Mouse (Mus musculus) forebrain, embryonic 14.5 days (tissue): ENCODE results near the gene Ccdc62. TPM values are rescaled to one million over a fixed set of nuclear protein-coding genes. Genes with fewer than 3 reads are reported as not detected.

Experiments
- ATAC-seq: fragments of 200-750 bp; cut with Nextera tagmentation; 2 replicates; pipeline ENCODE4 v1.8.0; 2017; ENCODE audit warnings: mild to moderate bottlenecking, moderate library complexity
- DNase-seq: peaks from one replicate; pipeline ENCODE4 v3.0.0-alpha.2; 2015; ENCODE audit warnings: low spot score
- H3K27ac ChIP-seq: fragments of 300-500 bp; sonication (generic); 2 replicates; pipeline ENCODE4 v1.5.1; 2014; ENCODE audit warnings: low read depth, mild to moderate bottlenecking, control low read depth, low read length, moderate library complexity
- H3K27me3 ChIP-seq: fragments of 300-500 bp; sonication (generic); replicated peaks from 2 replicates; pipeline ENCODE4 v1.6.1; 2014; ENCODE audit warnings: low read length, control low read depth, mixed read lengths; ENCODE audit not compliant: control insufficient read depth, insufficient read depth
- H3K36me3 ChIP-seq: fragments of 300-500 bp; sonication (generic); 2 replicates; pipeline ENCODE4 v1.6.1; 2014; ENCODE audit warnings: low read length, control low read depth; ENCODE audit not compliant: control insufficient read depth, insufficient read depth
- H3K4me1 ChIP-seq: fragments of 300-500 bp; sonication (generic); 2 replicates; pipeline ENCODE4 v1.6.1; 2014; ENCODE audit warnings: antibody characterized with exemption, low read length, control low read depth; ENCODE audit not compliant: control insufficient read depth, insufficient read depth
- H3K4me2 ChIP-seq: fragments of 300-500 bp; sonication (generic); 2 replicates; pipeline ENCODE4 v1.6.1; 2014; ENCODE audit warnings: mild to moderate bottlenecking, control low read depth, low read length
- H3K4me3 ChIP-seq: fragments of 300-500 bp; sonication (generic); 2 replicates; pipeline ENCODE4 v1.5.1; 2014; ENCODE audit warnings: low read depth, low read length, control low read depth
- H3K9ac ChIP-seq: fragments of 300-500 bp; sonication (generic); 2 replicates; pipeline ENCODE4 v1.6.1; 2014; ENCODE audit warnings: mild to moderate bottlenecking, low read length, control low read depth, moderate library complexity
- H3K9me3 ChIP-seq: fragments of 300-500 bp; sonication (generic); replicated peaks from 2 replicates; pipeline ENCODE4 v1.6.1; 2016; ENCODE audit warnings: low read length, control low read depth, mixed read lengths; ENCODE audit not compliant: control insufficient read depth
- WGBS: fragments of 180-500 bp; shearing (Covaris S2); extraction: QIAGEN DNeasy Blood & Tissue Kit; methylation state at CpG from one replicate; pipeline ENCODE4 v1.1.7; 2014; 5-methylcytosine and 5-hydroxymethylcytosine counted together
- polyA plus RNA-seq: library from polyadenylated mRNA; unstranded; fragments of >200 nt; fragmentation: Nextera tagmentation; extraction: Ambion mirVana; gene quantifications from 2 replicates; pipeline ENCODE4 v1.2.1, GENCODE M21; 2014

Ccdc62 gene
- polyA plus RNA-seq, 1 experiment from 2014 or later = 5.3 TPM

DNA sequence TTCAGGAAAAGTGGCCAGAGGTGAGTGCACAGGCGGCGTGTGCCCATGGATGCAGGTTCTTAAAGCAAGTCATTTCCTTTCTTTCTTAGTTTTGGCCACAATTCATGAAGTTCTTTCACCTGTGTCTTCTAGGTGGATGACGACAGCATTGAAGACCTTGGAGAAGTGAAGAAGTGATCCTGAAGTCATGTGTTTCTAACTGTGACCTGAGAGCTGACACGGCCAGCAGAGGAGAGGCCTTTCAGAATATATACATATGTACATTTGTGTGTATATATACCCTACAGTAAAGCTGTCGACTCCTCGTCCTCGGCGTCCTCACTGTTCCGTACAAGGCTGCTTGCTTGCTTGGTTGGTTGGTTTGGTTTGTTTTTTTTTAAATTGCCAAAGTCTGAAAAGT, 3.4 kb upstream of the Ccdc62 start, which contains the start of gene Gm43518:
TSS of gene Gm43518 (plus strand) at position 301 of the 400 bp plus-strand sequence.
- DNase-seq = no peak
- Histone ChIP-seq H3K9me3 (no peaks in the 10 kb centered on the region), H3K27ac (no peak within 1 kb of the TSS), H3K4me3 (no peak within 1 kb of the TSS), H3K4me1 (peaks cover 4% of the 10 kb centered on the region), H3K27me3 (no peaks in the 10 kb centered on the region), H3K36me3 (peaks cover 66% of the 10 kb centered on the region), H3K4me2 (no peak within 1 kb of the TSS), H3K9ac (no peak within 1 kb of the TSS)
- 94% methylated on average over 9 of the region's 9 CpGs for WGBS
- no peak for ATAC-seq

DNA sequence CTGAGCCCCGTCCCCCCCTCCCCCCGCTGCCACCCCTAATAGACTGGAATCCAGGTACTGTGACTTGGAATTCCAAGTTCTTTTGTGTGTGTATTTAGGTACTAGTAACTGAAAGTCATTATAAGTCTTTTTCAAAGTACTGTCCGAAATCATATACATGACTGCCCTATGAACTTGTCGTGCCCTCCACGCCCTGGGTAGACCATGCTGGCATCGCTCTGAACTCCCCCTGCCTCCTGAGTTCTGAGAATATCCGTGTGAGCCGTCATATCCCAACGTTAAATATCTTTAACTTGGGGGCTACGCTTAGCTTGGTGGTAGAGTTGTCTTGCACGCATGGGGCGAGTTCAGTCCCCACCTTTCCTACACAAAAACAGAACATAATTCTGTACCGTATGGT, 652 bp downstream of the Ccdc62 start:
- peaks cover 4% of the 10 kb centered on the region for H3K4me1 ChIP-seq
- ATAC-seq (no peak), DNase-seq (no peak)
- no peaks in the 10 kb centered on the region for H3K27me3 ChIP-seq
- H3K9ac ChIP-seq = peak overlapping the region; percentile 76
- H3K36me3 ChIP-seq = peaks cover 26% of the 10 kb centered on the region
- H3K9me3 ChIP-seq = no peaks in the 10 kb centered on the region
- H3K4me3 ChIP-seq = peak overlapping the region; percentile 55
- no peak overlapping the region for H3K27ac ChIP-seq
- WGBS = 52% methylated on average over 13 of the region's 13 CpGs
- peak overlapping the region; percentile 69 for H3K4me2 ChIP-seq

DNA sequence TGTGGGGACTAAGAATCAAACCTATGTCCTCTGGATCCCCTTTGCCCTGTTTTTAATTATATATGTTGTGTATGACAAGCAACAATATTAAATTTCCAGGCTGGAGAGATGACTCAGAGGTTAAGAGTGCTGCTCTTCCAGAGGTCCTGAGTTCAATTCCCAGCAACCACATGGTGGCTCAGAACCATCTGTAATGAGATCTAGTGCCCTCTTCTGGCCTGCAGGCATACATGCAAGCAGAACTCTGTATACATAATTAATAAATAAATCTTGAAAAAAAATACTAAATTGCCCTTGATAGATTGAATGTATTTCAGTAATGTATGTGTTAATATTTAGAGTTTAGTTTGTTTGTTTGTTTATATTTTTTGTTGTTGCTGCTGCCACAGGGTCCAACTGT, 2.4 kb downstream of the Ccdc62 start:
- no peak overlapping the region for H3K4me2 ChIP-seq
- H3K4me3 ChIP-seq = no peak overlapping the region
- H3K36me3 ChIP-seq = peaks cover 8% of the 10 kb centered on the region
- DNase-seq = no peak
- no peak overlapping the region for H3K27ac ChIP-seq
- peaks cover 4% of the 10 kb centered on the region for H3K4me1 ChIP-seq
- no peaks in the 10 kb centered on the region for H3K9me3 ChIP-seq
- no peak for ATAC-seq
- H3K27me3 ChIP-seq = no peaks in the 10 kb centered on the region
- H3K9ac ChIP-seq = no peak overlapping the region

DNA sequence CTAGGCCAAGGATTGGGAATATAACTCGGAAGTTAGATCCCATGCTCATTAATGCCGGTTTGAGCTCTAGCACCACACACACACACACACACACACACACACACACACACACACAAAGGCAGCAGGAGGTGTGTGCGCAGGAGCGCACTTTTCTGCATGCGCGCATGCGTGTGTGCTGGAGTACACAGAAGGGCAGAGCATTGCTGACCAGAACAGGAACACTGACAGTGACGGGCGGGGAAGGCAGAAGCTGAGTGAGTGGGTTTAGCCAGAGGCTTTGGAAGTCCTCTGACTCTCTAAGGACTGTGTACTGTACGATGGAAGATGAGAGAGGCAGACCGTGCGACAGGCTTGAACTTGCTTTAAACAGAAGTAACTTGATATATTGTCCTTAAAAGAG, 3.1 kb downstream of the Ccdc62 start:
- H3K27ac ChIP-seq = no peak overlapping the region
- WGBS = 93% methylated on average over 12 of the region's 12 CpGs
- no peak overlapping the region for H3K9ac ChIP-seq
- H3K27me3 ChIP-seq = no peaks in the 10 kb centered on the region
- 0 out of 2 replicates have a peak, but pooled peaks cover 3% of the 10 kb centered on the region for H3K36me3 ChIP-seq
- H3K4me2 ChIP-seq = no peak overlapping the region
- H3K4me3 ChIP-seq = no peak overlapping the region
- no peak for ATAC-seq
- no peaks in the 10 kb centered on the region for H3K9me3 ChIP-seq
- peaks cover 4% of the 10 kb centered on the region for H3K4me1 ChIP-seq
- no peak for DNase-seq

DNA sequence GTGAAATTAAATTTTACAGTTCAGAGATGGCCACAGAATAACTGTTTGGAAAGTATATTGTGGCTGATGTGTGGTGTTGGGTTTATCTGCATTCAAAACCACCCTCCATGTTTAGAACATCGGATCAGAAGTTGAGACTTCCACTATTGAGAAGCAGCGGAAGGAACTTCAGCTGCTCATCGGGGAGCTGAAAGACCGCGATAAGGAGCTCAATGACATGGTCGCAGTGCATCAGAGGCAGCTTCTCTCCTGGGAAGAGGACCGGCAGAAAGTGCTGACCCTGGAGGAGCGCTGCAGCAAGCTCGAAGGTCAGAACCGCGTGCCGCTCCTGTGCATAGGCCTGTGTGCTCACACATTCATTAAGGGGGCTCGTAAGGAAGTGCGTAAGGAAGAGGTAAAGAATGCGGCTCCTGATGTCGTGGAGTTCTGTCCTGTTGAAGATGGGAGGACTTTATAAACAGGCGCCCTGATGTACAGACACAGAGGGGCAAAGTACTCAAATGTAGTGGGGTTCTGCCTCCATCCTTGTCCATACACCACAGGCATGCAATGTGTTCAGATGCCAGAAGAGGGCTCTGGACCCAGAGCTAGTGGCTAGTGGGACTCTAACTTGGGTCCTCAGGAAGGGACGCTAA, 3.6 kb downstream of the Ccdc62 start:
- Histone ChIP-seq H3K27me3 (no peaks in the 10 kb centered on the region), H3K27ac (no peak overlapping the region), H3K9ac (no peak overlapping the region), H3K4me3 (no peak overlapping the region), H3K4me1 (peaks cover 4% of the 10 kb centered on the region), H3K9me3 (no peaks in the 10 kb centered on the region), H3K36me3 (no peaks in the 10 kb centered on the region), H3K4me2 (no peak overlapping the region)
- WGBS = 45% methylated on average over 18 of the region's 18 CpGs
- ATAC-seq (no peak), DNase-seq (peak; percentile 23)

DNA sequence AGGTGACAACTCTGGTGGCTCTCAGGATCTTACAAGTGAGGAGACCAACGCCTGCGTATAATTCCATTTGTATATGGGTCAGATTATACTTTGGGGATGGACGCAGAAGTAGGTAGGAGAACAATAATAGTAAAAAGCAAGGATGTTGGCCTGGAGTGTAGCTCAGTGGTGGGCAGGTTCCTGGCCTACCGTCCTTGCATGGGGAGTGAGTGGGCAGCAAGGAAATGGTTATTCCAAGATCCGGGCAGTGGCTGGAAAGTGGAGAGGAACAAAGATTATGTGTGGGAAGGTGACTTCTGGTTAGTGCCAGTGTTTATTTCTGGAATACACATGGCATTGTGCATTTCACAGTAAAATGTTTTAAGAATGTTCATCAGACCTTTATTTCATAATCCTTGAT, 5.5 kb downstream of the Ccdc62 start:
- Histone ChIP-seq H3K27ac (no peak overlapping the region), H3K36me3 (no peaks in the 10 kb centered on the region), H3K4me3 (no peak overlapping the region), H3K9ac (no peak overlapping the region), H3K4me2 (no peak overlapping the region), H3K27me3 (no peaks in the 10 kb centered on the region), H3K9me3 (no peaks in the 10 kb centered on the region), H3K4me1 (peaks cover 3% of the 10 kb centered on the region)
- 88% methylated on average over 5 of the region's 5 CpGs for WGBS
- DNase-seq (no peak), ATAC-seq (no peak)

DNA sequence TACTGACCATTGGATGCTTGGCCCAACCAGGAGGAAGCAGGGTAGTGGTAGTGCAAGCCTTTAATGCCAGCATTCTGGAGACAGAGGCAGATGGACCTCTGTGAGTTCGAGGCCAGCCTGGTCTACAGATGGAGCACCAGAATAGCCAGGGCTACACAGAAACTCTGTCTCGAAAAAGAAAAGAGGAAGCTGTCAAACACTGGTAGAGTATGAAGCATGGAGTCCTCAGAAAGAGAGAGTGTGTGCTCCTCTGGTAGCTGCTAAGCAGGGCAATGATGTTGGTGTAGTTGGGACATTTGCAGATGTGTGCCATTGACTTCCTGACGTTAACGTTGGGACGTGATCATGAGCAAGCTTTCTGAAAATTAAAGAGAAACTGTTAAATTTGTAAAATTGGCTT, 8.0 kb downstream of the Ccdc62 start:
- no peaks in the 10 kb centered on the region for H3K4me1 ChIP-seq
- DNase-seq (no peak), ATAC-seq (no peak)
- H3K36me3 ChIP-seq = no peaks in the 10 kb centered on the region
- no peak overlapping the region for H3K4me3 ChIP-seq
- no peaks in the 10 kb centered on the region for H3K27me3 ChIP-seq
- H3K4me2 ChIP-seq = no peak overlapping the region
- no peak overlapping the region for H3K27ac ChIP-seq
- no peak overlapping the region for H3K9ac ChIP-seq
- H3K9me3 ChIP-seq = no peaks in the 10 kb centered on the region
- WGBS = 90% methylated on average over 5 of the region's 5 CpGs

DNA sequence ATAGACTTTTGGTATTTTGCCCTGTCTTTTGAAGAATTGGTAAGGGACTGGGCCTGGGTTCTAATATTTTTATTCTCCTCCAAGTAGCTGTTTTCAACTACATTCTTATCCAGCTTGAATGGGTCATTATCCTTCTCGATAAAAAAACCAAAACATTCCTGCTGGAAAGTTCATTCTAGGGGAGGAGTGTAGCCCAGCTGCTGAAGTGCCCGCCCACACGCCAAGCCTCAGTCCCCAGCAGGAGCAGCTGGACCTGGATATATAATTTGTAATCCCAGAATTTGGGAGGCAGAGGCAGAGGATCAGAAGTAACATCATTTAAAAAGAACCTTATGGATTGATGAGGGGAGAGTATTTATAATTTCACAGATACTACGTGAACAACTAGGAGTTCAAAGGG, 16.1 kb downstream of the Ccdc62 start:
- 65% methylated on average over 4 of the region's 4 CpGs for WGBS

DNA sequence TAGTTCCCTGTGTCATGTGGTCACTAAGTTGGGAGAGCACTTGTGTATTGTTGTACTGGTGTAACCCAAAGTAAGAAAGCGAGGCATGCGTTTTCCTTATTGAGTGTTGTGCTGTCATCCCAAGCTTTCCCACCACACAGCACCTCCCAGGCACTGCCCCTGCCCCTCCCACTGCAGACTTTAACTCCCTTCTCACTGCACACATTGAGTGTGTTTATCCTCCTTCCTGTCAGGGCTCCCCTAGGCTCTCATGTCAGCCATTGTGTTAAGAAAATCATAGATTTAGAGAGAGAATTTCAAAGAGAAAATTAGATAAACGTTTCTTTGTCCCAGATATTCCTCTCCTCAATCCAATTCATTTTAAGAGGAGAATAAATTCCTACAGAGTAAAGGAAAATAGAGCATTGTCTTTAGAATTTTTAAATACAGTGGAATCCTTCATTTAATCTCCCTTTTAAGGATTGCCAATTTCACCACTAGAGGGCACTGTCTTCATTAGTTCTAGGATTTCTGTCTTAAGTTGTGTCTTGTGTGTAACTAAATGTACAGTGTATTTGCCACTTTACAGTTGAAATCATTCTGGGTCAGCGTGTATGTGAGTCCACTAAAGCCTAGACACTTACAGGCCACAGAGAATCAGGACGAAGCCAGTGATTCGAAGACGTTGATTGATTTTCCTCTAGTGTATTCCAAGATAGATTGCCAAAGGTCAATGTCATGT, 16.7 kb downstream of the Ccdc62 start:
- Histone ChIP-seq H3K27me3 (no peaks in the 10 kb centered on the region), H3K9me3 (no peaks in the 10 kb centered on the region), H3K36me3 (no peaks in the 10 kb centered on the region), H3K9ac (no peak overlapping the region), H3K4me3 (no peak overlapping the region), H3K27ac (no peak overlapping the region), H3K4me1 (no peaks in the 10 kb centered on the region), H3K4me2 (no peak overlapping the region)
- 50% methylated on average over 7 of the region's 7 CpGs for WGBS
- ATAC-seq (no peak), DNase-seq (peak; percentile 88)

More for the DNA sequence above, 16.1 kb downstream of the Ccdc62 start:
- no peak overlapping the region for H3K4me2 ChIP-seq
- H3K4me1 ChIP-seq = no peaks in the 10 kb centered on the region
- no peaks in the 10 kb centered on the region for H3K27me3 ChIP-seq
- H3K36me3 ChIP-seq = no peaks in the 10 kb centered on the region
- no peak for DNase-seq
- no peak overlapping the region for H3K27ac ChIP-seq
- no peaks in the 10 kb centered on the region for H3K9me3 ChIP-seq
- no peak overlapping the region for H3K9ac ChIP-seq
- no peak for ATAC-seq
- no peak overlapping the region for H3K4me3 ChIP-seq
